Mouse (Mus musculus): ENCODE measurements around the gene Vmp1.

- TF ChIP-seq CTCF (IDR thresholded peaks at IDR 0.05; ENCODE audit: insufficient read depth, low read depth, low read length) (no peak), POLR2A (IDR thresholded peaks at IDR 0.05; ENCODE audit: insufficient read depth, low read depth, low read length) (no peak)
These were observed 2.9 kb downstream of the Vmp1 start for GRCm38 (mm10) chr11:86680729-86681128.
